Mouse (Mus musculus) myocyte (in vitro differentiated cells): ENCODE results near the gene Zbtb21.
"Not testable (repeated sequence)": the region's sequence is repeated elsewhere in the genome, so short reads cannot be mapped to it uniquely, and the experiment has no call there.

Experiments
- E2F4 ChIP-seq: IDR thresholded peaks from one replicate; pipeline ENCODE4 v1.6.1; 2011; ENCODE audit warnings: mild to moderate bottlenecking, control low read depth, moderate library complexity; ENCODE audit not compliant: insufficient read depth
- MAX ChIP-seq: IDR thresholded peaks from one replicate; pipeline ENCODE4 v1.6.1; 2011; ENCODE audit warnings: low read depth, mild to moderate bottlenecking, control low read depth
- MYOD1 ChIP-seq, 3 experiments: IDR thresholded peaks; one replicate each; pipeline ENCODE4 v1.6.1; 2011; ENCODE audit warnings: control low read depth in 2 of 3, low read depth in 2 of 3, mild to moderate bottlenecking in 2 of 3, moderate library complexity in 1 of 3; ENCODE audit not compliant: insufficient read length in 2 of 3, control insufficient read depth in 1 of 3
- POLR2A ChIP-seq: IDR thresholded peaks from one replicate; pipeline ENCODE4 v1.6.1; 2011; ENCODE audit warnings: low read depth, mild to moderate bottlenecking, control low read depth, moderate library complexity; ENCODE audit not compliant: insufficient read length
- POLR2AphosphoS2 ChIP-seq: IDR thresholded peaks from one replicate; pipeline ENCODE4 v1.6.1; 2011; ENCODE audit warnings: low read depth, control low read depth; ENCODE audit not compliant: insufficient read length
- REST ChIP-seq: IDR thresholded peaks from one replicate; pipeline ENCODE4 v1.6.1; 2011; ENCODE audit warnings: mild to moderate bottlenecking, control low read depth, moderate library complexity; ENCODE audit not compliant: insufficient read depth, insufficient read length
- SRF ChIP-seq: IDR thresholded peaks from one replicate; pipeline ENCODE4 v1.6.1; 2011; ENCODE audit warnings: low read depth; ENCODE audit not compliant: control insufficient read depth, insufficient read length
- TCF12 ChIP-seq: IDR thresholded peaks from one replicate; pipeline ENCODE4 v1.6.1; 2011; ENCODE audit warnings: mild to moderate bottlenecking, control low read depth; ENCODE audit not compliant: poor library complexity, insufficient read depth, severe bottlenecking
- USF1 ChIP-seq: IDR thresholded peaks from one replicate; pipeline ENCODE4 v1.6.1; 2011; ENCODE audit warnings: low read depth, mild to moderate bottlenecking, control low read depth, moderate library complexity

DNA sequence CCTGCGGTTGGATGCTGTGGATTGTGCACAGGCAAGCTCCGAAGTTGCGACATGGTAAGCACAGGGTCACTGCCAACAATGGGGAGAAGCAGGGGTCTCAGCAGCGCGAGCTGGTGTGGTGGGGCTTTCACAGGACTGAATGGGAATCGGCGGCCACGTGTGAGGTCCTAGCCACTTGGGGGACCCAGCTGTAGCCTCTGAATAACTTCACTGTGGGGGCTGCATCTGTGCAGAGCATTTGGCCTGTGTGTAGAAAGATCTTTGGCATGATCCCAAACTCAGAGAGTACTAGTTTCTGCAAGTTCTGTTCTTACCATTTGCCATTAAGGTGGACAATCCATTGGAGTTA is 34.9 kb upstream of the Zbtb21 start:
- TF ChIP-seq REST; TCF12; POLR2A; MAX; E2F4; SRF; MYOD1 (IDR thresholded peaks at IDR 0.05; ENCODE audit: control insufficient read depth in 1 of 3, insufficient read length in 2 of 3, low read depth in 2 of 3); USF1; POLR2AphosphoS2: not testable (repeated sequence)
